Mouse (Mus musculus): ENCODE data around the gene Dnajc1.

Gene Dnajc1

GRCm38 (mm10) chr2:18195285-18195684 is 197.3 kb downstream of the Dnajc1 start:
- DNase-seq: no peak

GRCm38 (mm10) chr2:18188367-18188766 is 204.3 kb downstream of the Dnajc1 start:
- DNase-seq: no peak

- DNase-seq: no peak
Measured at GRCm38 (mm10) chr2:18183079-18183478, 209.6 kb downstream of the Dnajc1 start.

- no peak for DNase-seq
Measured at GRCm38 (mm10) chr2:18181631-18182030, 211.0 kb downstream of the Dnajc1 start.

GRCm38 (mm10) chr2:18180323-18180722 is 212.3 kb downstream of the Dnajc1 start:
- DNase-seq: no peak

GRCm38 (mm10) chr2:18176235-18176634 is 216.4 kb downstream of the Dnajc1 start:
- DNase-seq: no peak

- no peak for DNase-seq
Measured at GRCm38 (mm10) chr2:18175234-18175633, 217.4 kb downstream of the Dnajc1 start.

- no peak for DNase-seq
Measured at GRCm38 (mm10) chr2:18169174-18169948, 223.3 kb downstream of the Dnajc1 start.

- DNase-seq: no peak
Measured at GRCm38 (mm10) chr2:18165511-18165910, 227.1 kb downstream of the Dnajc1 start.

GRCm38 (mm10) chr2:18160992-18161391 is 231.6 kb downstream of the Dnajc1 start:
- no peak for DNase-seq

GRCm38 (mm10) chr2:18159426-18159825 is 233.2 kb downstream of the Dnajc1 start:
- no peak for DNase-seq

GRCm38 (mm10) chr2:18156131-18156530 is 236.5 kb downstream of the Dnajc1 start:
- DNase-seq: no peak
